Mouse (Mus musculus): ENCODE measurements at regions not wholly inside any gene's neighbourhood (a gene's known extent, or its start where the extent isn't known, plus 50 kb on each side); places are given as distances from the start of the nearest gene placed in this dataset.

DNA sequence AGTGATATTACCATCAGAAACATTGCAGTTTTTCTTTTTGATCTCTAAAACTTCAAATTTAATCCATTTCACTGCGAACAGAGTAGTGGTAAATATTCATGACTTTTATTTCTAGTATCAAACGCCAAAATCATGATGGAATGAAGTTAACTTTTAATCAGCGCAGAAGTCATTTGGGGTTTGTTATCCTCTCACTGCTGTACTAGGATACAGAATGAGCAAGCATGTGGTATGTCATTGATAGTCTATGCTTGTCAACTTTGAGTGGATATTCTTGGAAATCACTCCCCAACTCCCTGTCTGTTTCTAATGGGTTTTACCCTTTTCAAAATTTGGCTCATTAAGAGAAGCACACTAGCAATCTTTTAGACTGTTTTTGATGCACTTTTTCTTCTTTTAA, 464.9 kb downstream of the Bckdhb start:
- Histone ChIP-seq H3K9me3 (replicated peaks; ENCODE audit: control insufficient read depth, insufficient read depth, low read length, poor library complexity, severe bottlenecking) (no peaks in the 10 kb centered on the region), H3K27me3 (ENCODE audit: control insufficient read depth, insufficient read depth, low read length, poor library complexity, severe bottlenecking) (no peaks in the 10 kb centered on the region), H3K4me1 (ENCODE audit: control insufficient read depth, insufficient read depth, low read length) (no peaks in the 10 kb centered on the region), H3K9ac (ENCODE audit: low read depth, poor library complexity, severe bottlenecking) (no peak overlapping the region), H3K27ac (ENCODE audit: insufficient read depth, low read length) (no peak overlapping the region), H3K36me3 (ENCODE audit: control insufficient read depth, insufficient read depth, low read length, poor library complexity, severe bottlenecking) (no peaks in the 10 kb centered on the region), H3K4me3 (ENCODE audit: low read depth, low read length) (no peak overlapping the region)
- TF ChIP-seq CTCF (IDR thresholded peaks at IDR 0.05; ENCODE audit: low read depth, low read length) (no peak), POLR2A (IDR thresholded peaks at IDR 0.05; ENCODE audit: insufficient read depth, low read length) (no peak), EP300 (IDR thresholded peaks at IDR 0.05; ENCODE audit: insufficient read depth, low read depth, low read length) (no peak)

DNA sequence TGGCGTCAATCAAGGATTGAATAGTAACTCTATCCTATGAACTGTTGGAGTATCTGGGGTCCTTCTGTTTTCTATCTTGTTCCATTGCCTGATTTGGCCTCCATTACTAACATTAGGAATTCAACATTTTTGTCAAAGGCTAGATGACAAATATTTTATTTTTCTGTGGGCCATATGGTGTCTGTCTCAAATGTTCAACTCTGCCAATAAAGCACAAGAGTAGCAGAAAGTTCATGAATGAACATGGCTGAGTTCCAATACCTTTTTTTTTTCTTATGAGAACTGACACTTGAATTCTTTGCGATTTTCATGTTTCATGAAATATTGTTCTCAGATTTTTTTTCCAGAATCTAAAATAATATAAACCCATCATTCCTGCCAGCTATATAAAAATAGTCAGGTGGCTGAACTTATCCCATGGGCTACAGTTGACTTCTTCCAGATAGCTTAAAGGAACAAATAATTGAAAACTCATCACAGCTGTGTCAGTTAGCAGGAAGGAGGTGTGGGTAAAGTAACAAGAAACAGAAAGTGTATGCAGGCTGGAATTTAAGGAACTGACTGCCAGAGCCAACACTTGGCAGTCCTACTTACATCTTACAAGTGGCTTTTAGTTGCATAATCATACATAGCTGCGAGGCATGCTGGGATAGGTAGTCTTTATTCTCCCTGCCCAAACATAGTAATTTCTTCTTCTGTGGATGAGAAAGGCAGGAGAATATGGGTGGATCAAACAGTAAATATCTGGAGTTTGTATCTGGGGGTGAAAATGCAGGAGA, 469.8 kb downstream of the Bckdhb start:
- Histone ChIP-seq H3K27me3 (ENCODE audit: control insufficient read depth, insufficient read depth, low read length, poor library complexity, severe bottlenecking) (no peaks in the 10 kb centered on the region), H3K4me3 (ENCODE audit: low read depth, low read length) (no peak overlapping the region), H3K9me3 (replicated peaks; ENCODE audit: control insufficient read depth, insufficient read depth, low read length, poor library complexity, severe bottlenecking) (no peaks in the 10 kb centered on the region), H3K36me3 (ENCODE audit: control insufficient read depth, insufficient read depth, low read length, poor library complexity, severe bottlenecking) (no peaks in the 10 kb centered on the region), H3K27ac (ENCODE audit: insufficient read depth, low read length) (no peak overlapping the region), H3K9ac (ENCODE audit: low read depth, poor library complexity, severe bottlenecking) (no peak overlapping the region), H3K4me1 (ENCODE audit: control insufficient read depth, insufficient read depth, low read length) (no peaks in the 10 kb centered on the region)
- TF ChIP-seq POLR2A (IDR thresholded peaks at IDR 0.05; ENCODE audit: insufficient read depth, low read length) = no peak
- no peak for TF ChIP-seq CTCF (IDR thresholded peaks at IDR 0.05; ENCODE audit: low read depth, low read length)
- no peak for TF ChIP-seq EP300 (IDR thresholded peaks at IDR 0.05; ENCODE audit: insufficient read depth, low read depth, low read length)

DNA sequence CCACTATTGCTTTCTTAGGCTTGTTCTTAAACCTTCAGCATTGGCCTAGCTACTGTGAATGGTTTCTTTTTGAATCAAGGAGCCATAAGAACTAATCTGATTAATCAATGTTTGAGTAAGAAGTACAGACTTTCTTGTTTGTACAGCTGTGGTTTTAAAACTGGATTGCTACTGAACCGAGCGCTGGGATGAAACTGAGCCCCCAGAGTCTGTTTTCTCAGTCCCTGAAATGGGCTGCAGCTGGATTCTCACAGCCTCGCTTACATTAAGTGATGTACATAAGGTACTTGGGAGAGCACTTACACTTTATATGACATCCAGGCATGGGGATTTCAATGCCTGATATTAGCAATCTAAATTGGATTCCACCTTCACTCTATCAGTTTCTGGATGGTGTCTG, 474.5 kb downstream of the Bckdhb start:
- no peak overlapping the region for H3K9ac ChIP-seq (ENCODE audit: low read depth, poor library complexity, severe bottlenecking)
- H3K4me3 ChIP-seq (ENCODE audit: low read depth, low read length) = no peak overlapping the region
- H3K27ac ChIP-seq (ENCODE audit: insufficient read depth, low read length) = no peak overlapping the region
- TF ChIP-seq CTCF (IDR thresholded peaks at IDR 0.05; ENCODE audit: low read depth, low read length) (no peak), EP300 (IDR thresholded peaks at IDR 0.05; ENCODE audit: insufficient read depth, low read depth, low read length) (no peak)
- H3K4me1 ChIP-seq (ENCODE audit: control insufficient read depth, insufficient read depth, low read length) = no peaks in the 10 kb centered on the region
- no peaks in the 10 kb centered on the region for H3K27me3 ChIP-seq (ENCODE audit: control insufficient read depth, insufficient read depth, low read length, poor library complexity, severe bottlenecking)
- no peaks in the 10 kb centered on the region for H3K9me3 ChIP-seq (replicated peaks; ENCODE audit: control insufficient read depth, insufficient read depth, low read length, poor library complexity, severe bottlenecking)
- H3K36me3 ChIP-seq (ENCODE audit: control insufficient read depth, insufficient read depth, low read length, poor library complexity, severe bottlenecking) = no peaks in the 10 kb centered on the region

DNA sequence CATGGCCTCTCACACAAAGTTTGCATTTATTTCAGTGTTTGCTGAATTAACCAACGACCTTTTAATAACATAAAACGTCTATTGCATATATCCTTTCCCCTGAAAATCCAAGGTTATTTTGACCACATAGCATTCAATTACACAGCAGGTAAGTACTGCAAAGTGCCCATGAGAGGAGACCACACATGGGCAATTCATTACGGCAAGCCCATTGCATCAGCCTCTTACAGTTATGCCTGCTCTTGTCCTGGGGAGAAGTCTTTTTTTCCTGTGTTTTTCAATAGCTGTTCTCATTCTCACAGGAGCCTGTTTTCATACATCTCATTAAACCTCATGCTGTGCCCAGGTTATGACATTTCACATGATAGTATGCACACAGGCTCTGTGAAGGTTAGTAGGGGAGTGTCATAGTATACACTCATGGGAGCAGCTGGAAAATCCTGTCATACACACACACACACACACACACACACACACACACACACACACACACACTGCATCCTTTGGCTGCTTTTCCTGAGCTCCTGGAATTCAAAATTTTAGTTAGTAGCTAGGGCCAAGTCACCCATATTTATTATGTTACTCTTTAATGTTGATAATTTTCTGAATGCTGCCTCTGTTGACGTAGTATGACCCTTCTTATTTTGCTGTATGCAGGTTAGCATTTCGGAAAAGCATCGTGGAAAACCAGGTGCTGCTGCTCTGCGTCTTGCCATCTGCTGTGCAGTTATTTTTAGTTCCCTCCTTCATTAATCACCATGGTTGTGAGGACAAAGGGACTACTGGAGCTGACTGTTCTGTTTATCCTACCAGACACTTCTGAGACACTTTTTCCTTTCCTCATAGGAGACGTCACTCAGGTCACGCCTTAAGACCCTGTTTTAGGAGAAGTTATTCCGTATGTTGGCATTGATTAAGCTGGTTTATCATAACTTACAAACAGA, 483.6 kb downstream of the Bckdhb start:
- no peaks in the 10 kb centered on the region for H3K9me3 ChIP-seq (replicated peaks; ENCODE audit: control insufficient read depth, insufficient read depth, low read length, poor library complexity, severe bottlenecking)
- no peak overlapping the region for H3K9ac ChIP-seq (ENCODE audit: low read depth, poor library complexity, severe bottlenecking)
- no peak overlapping the region for H3K27ac ChIP-seq (ENCODE audit: insufficient read depth, low read length)
- TF ChIP-seq EP300 (IDR thresholded peaks at IDR 0.05; ENCODE audit: insufficient read depth, low read depth, low read length) (no peak), CTCF (IDR thresholded peaks at IDR 0.05; ENCODE audit: low read depth, low read length) (no peak), POLR2A (IDR thresholded peaks at IDR 0.05; ENCODE audit: insufficient read depth, low read length) (no peak)
- no peak overlapping the region for H3K4me3 ChIP-seq (ENCODE audit: low read depth, low read length)
- no peaks in the 10 kb centered on the region for H3K27me3 ChIP-seq (ENCODE audit: control insufficient read depth, insufficient read depth, low read length, poor library complexity, severe bottlenecking)
- H3K36me3 ChIP-seq (ENCODE audit: control insufficient read depth, insufficient read depth, low read length, poor library complexity, severe bottlenecking) = no peaks in the 10 kb centered on the region
- H3K4me1 ChIP-seq (ENCODE audit: control insufficient read depth, insufficient read depth, low read length) = no peaks in the 10 kb centered on the region

Data from ES-Bruce4 (cell line).